Mouse (Mus musculus): ENCODE measurements around the gene Otub1.

DNA sequence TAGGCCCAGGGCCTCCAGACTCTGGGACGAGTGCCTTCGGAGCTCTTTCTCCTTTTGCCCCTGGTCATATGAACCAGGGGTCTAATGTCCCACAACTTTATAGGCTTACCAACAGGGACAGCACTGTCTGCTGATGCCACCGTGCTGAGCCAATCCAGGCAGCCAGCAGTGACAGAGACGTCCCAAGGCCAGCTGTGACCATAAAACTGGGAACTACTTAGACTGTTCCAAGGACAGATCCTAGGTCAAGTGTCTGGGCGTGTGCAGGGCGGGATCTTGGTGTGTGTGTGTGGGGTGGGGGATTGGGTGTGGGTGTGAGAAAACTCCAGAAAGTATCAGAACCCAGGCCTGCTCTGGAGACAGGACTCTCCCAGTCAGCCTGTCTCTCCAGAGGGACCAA lies 35.2 kb downstream of the Otub1 start:
- TF ChIP-seq EP300 (IDR thresholded peaks at IDR 0.05; ENCODE audit: low read depth) (no peak), CTCF (IDR thresholded peaks at IDR 0.05; ENCODE audit: low read depth) (no peak)
